Mouse (Mus musculus): Measurements from ENCODE around the gene Add3. TPM values are rescaled to one million over a fixed set of nuclear protein-coding genes. Genes with fewer than 3 reads are reported as not detected.

Gene Add3
- polyA plus RNA-seq, 1 experiment from 2014 or later: 66.5 TPM

DNA sequence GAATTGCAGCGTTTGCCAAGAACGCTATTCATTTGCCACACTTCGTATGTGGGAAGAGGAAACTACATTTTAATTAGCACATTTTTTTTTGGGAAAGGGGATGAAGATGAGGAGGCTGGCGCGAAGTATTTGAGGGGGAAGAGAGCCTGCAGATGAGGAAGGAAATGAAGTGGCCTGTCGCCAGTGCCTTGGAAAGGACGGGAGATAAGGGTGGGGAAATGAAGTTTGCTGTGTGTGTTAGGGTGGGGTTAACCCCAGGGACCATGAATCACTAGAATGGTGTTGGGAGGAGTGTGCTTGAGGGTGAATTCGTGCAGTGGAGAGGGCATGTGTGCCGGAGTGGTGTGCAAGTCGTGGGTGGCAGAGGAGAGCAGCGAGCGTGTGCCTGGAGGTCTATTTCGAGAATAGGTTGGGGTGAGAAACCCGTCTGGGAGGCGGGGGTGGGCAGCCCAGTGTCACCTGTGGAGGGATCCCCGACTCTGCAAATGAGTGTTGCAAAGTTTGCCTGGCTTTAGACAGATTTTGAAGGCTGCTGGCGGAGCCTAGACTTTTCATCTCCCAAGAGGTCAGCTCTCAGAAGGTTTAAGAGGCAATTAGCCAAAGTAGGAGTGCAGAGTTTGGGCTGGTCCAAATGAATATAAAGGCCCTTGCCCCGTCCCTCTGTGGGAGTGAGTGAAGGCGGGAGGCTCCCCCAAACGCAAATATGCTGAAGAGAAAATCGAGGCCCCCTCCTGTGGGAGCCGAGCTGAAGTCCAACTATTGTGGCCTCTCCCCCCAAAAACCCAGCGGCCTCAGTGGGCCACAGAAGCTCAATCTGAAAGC lies 1.2 kb downstream of the Add3 start:
- H3K9me3 ChIP-seq (replicated peaks; ENCODE audit: low read length): no peaks in the 10 kb centered on the region
- ATAC-seq (replicated peaks; ENCODE audit: low FRiP score, low read depth) (peak; percentile 0; the same call in 1 of the 2 replicates), DNase-seq (ENCODE audit: low spot score) (peak; percentile 69)
- peak overlapping the region; percentile 90 for H3K27ac ChIP-seq
- no peaks in the 10 kb centered on the region for H3K27me3 ChIP-seq (ENCODE audit: insufficient read depth, low read length)
- H3K9ac ChIP-seq (ENCODE audit: low read depth, low read length): peak overlapping the region; percentile 75
- H3K4me2 ChIP-seq (ENCODE audit: low read length): peak overlapping the region; percentile 82
- peak overlapping the region; percentile 48 for H3K4me3 ChIP-seq (replicated peaks; ENCODE audit: low read depth, low read length)
- H3K4me1 ChIP-seq (replicated peaks; ENCODE audit: insufficient read depth, low read length): peaks cover 12% of the 10 kb centered on the region
- no peak for TF ChIP-seq CTCF (IDR thresholded peaks at IDR 0.05; ENCODE audit: low read depth)
- 2% methylated on average over 23 of the region's 23 CpGs for WGBS
- no peaks in the 10 kb centered on the region for H3K36me3 ChIP-seq (ENCODE audit: insufficient read depth, low read length)

DNA sequence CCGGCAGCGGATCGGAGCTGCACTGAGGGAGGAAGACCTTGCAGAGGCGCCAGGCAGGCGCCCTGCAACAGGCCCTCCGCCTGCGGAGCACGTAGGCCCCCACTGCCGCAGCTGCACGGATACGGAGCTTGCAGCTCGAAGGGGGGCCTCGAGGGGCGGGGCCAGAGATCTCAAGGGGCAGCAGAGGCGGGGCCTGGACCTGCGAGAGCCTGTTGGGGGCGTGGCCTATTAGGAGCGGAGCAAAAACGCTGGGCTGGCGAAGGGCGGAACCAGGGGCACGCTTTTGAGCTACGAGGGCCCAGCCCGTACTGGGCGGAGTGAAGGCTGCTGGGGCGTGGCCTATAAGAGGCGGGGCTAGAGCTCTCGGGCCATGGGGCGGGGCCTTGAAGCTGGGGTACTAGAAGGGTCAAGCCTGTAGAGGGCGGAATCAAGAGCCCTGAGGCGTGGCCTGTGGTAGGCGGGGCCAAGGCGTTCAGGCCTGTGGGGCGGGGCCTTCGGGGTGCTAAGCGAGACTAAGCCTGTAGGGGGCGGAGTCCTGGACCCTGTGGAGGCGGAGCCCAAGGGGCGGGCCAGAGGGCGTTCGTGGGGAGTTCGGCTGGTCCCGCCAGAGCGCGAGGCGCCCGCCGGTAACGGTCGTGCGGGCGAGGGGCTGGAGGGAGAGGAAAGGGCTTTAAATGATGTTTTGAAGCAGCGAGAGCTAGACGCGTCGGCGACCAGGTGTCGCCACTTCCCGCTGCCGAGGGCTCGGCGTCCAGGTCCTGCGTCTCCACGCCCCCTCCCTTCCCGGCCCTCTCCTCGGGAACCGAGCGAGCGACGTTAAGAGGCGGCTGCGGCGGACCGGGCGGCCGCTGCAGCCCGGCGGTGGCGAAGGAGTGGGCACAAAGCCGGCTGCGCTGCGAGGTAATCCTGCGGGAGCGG lies 2.2 kb downstream of the Add3 start:
- H3K4me2 ChIP-seq (ENCODE audit: low read length): peak overlapping the region; percentile 89
- no peaks in the 10 kb centered on the region for H3K9me3 ChIP-seq (replicated peaks; ENCODE audit: low read length)
- peak overlapping the region; percentile 83 for H3K4me3 ChIP-seq (replicated peaks; ENCODE audit: low read depth, low read length)
- peak overlapping the region; percentile 87 for H3K9ac ChIP-seq (ENCODE audit: low read depth, low read length)
- peak; percentile 100 for DNase-seq (ENCODE audit: low spot score)
- H3K4me1 ChIP-seq (replicated peaks; ENCODE audit: insufficient read depth, low read length): peaks cover 12% of the 10 kb centered on the region
- peak; percentile 96 for ATAC-seq (replicated peaks; ENCODE audit: low FRiP score, low read depth)
- under 1% methylated on average over 76 of the region's 84 CpGs for WGBS
- H3K27me3 ChIP-seq (ENCODE audit: insufficient read depth, low read length): no peaks in the 10 kb centered on the region
- peak overlapping the region; percentile 90 for H3K27ac ChIP-seq
- no peaks in the 10 kb centered on the region for H3K36me3 ChIP-seq (ENCODE audit: insufficient read depth, low read length)
- peak; percentile 76 for TF ChIP-seq CTCF (IDR thresholded peaks at IDR 0.05; ENCODE audit: low read depth)

DNA sequence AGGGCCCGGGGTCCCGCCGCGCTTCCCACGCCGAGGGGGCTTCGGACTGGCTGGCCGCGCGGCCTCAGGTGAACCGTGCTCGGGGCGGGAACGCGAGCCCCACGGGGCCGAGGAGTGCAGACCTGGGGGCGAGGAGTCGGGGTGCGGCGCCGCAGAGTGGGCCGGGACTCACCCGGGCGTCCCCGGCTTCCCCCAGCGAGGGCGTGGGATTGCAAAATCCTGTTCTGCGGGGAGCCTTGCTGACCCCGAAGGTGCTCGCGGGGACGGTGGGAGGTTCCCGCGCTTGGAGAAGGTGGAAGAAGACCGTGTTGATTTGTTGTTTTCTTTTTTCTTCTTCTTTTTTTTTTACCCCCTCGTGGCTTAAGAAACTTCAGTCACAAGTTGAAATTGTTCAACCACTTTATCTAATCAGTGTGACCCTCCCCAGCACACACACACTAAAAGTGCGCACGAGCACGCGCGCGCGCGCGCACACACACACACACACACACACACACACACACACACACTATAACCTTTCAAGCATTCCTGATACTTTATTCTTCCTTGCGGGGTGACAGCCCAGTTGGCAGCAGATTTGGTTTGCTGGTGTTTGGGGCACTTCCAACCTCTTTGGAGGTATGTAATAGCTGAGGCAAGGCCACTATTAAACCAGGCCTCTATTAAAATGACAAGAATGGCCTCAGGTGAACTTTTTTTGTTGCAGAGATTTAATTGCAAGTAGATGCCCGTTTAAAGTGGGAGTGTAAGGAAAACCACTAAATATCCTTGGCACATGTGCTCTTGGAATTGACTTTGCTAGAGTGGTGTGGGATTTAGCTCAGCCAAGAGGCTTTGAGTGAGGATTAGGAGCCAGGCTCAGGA lies 3.1 kb downstream of the Add3 start:
- 2% methylated on average over 47 of the region's 48 CpGs for WGBS
- Histone ChIP-seq H3K27me3 (ENCODE audit: insufficient read depth, low read length) (no peaks in the 10 kb centered on the region), H3K27ac (peak overlapping the region; percentile 80), H3K4me2 (ENCODE audit: low read length) (peak overlapping the region; percentile 89), H3K36me3 (ENCODE audit: insufficient read depth, low read length) (no peaks in the 10 kb centered on the region), H3K9ac (ENCODE audit: low read depth, low read length) (peak overlapping the region; percentile 87), H3K4me1 (replicated peaks; ENCODE audit: insufficient read depth, low read length) (peaks cover 12% of the 10 kb centered on the region), H3K4me3 (replicated peaks; ENCODE audit: low read depth, low read length) (peak overlapping the region; percentile 83), H3K9me3 (replicated peaks; ENCODE audit: low read length) (no peaks in the 10 kb centered on the region)
- peak; percentile 41 for DNase-seq (ENCODE audit: low spot score)
- no peak for TF ChIP-seq CTCF (IDR thresholded peaks at IDR 0.05; ENCODE audit: low read depth)
- no peak for ATAC-seq (replicated peaks; ENCODE audit: low FRiP score, low read depth)

DNA sequence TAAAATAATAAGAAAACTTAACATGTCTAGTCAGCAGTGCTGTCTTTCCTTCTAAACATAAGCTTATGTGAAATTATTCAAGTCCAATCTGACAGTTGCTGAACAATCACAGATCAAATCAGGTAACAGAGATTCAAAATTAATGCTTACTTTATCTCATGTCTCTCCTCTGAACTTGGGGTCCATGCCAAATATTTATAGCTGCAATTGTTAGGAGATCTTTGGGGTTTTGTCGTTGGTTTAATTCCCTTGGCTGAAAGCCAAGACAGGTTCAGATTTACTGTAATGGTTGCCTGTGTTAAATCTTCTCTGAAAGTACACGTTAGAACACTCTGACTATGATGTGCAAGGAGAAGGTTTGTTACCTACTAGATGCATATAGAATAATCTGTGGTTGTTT lies 4.8 kb downstream of the Add3 start:
- no peak overlapping the region for H3K4me3 ChIP-seq (replicated peaks; ENCODE audit: low read depth, low read length)
- no peak for DNase-seq (ENCODE audit: low spot score)

DNA sequence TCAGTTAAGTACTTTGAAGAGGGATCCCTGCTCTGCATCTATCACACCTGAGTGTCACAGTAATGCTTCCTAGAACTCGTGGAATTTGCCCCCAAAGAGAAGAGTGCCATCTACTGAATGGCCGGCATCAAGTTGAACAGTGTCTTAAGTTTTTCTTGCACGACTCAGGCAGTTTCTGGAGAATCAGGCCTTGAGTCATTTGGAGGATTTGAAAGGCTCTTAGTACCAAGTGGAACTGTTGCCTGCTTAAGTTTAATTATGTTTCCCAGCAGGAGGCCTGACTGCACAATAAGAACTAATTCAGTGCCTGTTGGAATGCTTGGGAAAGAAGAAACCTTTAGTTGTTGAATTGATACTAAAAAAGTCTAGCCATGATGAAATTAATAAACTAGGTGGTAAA lies 9.1 kb downstream of the Add3 start:
- no peak for ATAC-seq (replicated peaks; ENCODE audit: low FRiP score, low read depth)
- H3K9me3 ChIP-seq (replicated peaks; ENCODE audit: low read length): no peaks in the 10 kb centered on the region
- H3K4me1 ChIP-seq (replicated peaks; ENCODE audit: insufficient read depth, low read length): peaks cover 4% of the 10 kb centered on the region; the same call in 1 of the 2 replicates
- no peaks in the 10 kb centered on the region for H3K36me3 ChIP-seq (ENCODE audit: insufficient read depth, low read length)
- TF ChIP-seq CTCF (IDR thresholded peaks at IDR 0.05; ENCODE audit: low read depth): no peak
- no peak overlapping the region for H3K9ac ChIP-seq (ENCODE audit: low read depth, low read length)
- DNase-seq (ENCODE audit: low spot score): no peak
- H3K27ac ChIP-seq: no peak overlapping the region
- H3K4me3 ChIP-seq (replicated peaks; ENCODE audit: low read depth, low read length): no peak overlapping the region
- no peaks in the 10 kb centered on the region for H3K27me3 ChIP-seq (ENCODE audit: insufficient read depth, low read length)
- H3K4me2 ChIP-seq (ENCODE audit: low read length): no peak overlapping the region
- WGBS: 44% methylated on average over 3 of the region's 3 CpGs

More for the DNA sequence above, 4.8 kb downstream of the Add3 start:
- 3% methylated on average over 2 of the region's 2 CpGs for WGBS
- no peak overlapping the region for H3K9ac ChIP-seq (ENCODE audit: low read depth, low read length)
- no peak for TF ChIP-seq CTCF (IDR thresholded peaks at IDR 0.05; ENCODE audit: low read depth)
- no peaks in the 10 kb centered on the region for H3K27me3 ChIP-seq (ENCODE audit: insufficient read depth, low read length)
- H3K27ac ChIP-seq: no peak overlapping the region
- no peaks in the 10 kb centered on the region for H3K9me3 ChIP-seq (replicated peaks; ENCODE audit: low read length)
- no peaks in the 10 kb centered on the region for H3K36me3 ChIP-seq (ENCODE audit: insufficient read depth, low read length)
- no peak overlapping the region; the same call in 1 of the 2 replicates for H3K4me2 ChIP-seq (ENCODE audit: low read length)
- peaks cover 12% of the 10 kb centered on the region for H3K4me1 ChIP-seq (replicated peaks; ENCODE audit: insufficient read depth, low read length)
- ATAC-seq (replicated peaks; ENCODE audit: low FRiP score, low read depth): no peak
